Mouse (Mus musculus) spleen, adult 2 months (tissue): ENCODE results near the gene Adss.

Experiments
- CTCF ChIP-seq: fragments of 200-500 bp; IDR thresholded peaks from 2 replicates; pipeline ENCODE4 v1.5.1; 2011; ENCODE audit warnings: mild to moderate bottlenecking, inconsistent platforms; ENCODE audit not compliant: insufficient read depth, insufficient read length, insufficient replicate concordance; ENCODE audit errors: extremely low read depth
- POLR2A ChIP-seq: fragments of 200-500 bp; IDR thresholded peaks from 2 replicates; pipeline ENCODE4 v1.6.1; 2011; ENCODE audit warnings: low read depth, low read length, inconsistent platforms

DNA sequence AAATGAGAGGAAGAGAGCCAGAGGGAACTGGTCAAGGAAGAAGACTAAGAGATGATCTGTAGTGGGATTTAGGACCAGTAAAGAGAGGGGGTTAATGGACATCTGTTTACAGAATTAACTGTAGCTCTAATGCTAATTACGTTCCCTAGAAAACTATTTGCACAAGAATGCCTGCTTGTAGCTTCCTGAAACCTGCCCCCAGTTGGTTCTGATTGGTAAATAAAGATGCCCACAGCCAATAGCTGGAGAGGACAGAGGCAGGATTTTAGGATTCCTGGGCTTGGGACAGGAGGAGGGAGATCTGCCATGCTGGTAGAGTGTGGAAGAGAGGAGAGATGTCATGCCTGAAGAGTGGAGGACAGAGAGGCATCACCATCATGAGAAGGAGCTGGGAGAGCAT lies 42.8 kb downstream of the Adss start:
- TF ChIP-seq POLR2A, result no peak
- no peak for TF ChIP-seq CTCF
